Mouse (Mus musculus) limb, embryonic 12.5 days (tissue): ENCODE measurements around the gene Mcl1. TPM values are rescaled to one million over a fixed set of nuclear protein-coding genes. Genes with fewer than 3 reads are reported as not detected.
"Not testable (repeated sequence)": the region's sequence is repeated elsewhere in the genome, so short reads cannot be mapped to it uniquely, and the experiment has no call there.

ENCODE experiments used
- ATAC-seq: fragments of 200-750 bp; cut with Nextera tagmentation; 2 replicates; pipeline ENCODE4 v1.8.0; 2017; ENCODE audit warnings: low read depth, moderate TSS enrichment; ENCODE audit not compliant: insufficient number of reproducible peaks, insufficient read depth, low FRiP score, low TSS enrichment
- H3K27ac ChIP-seq: fragments of 300-500 bp; sonication (generic); 2 replicates; pipeline ENCODE4 v1.5.1; 2016; ENCODE audit warnings: mild to moderate bottlenecking, moderate library complexity
- H3K27me3 ChIP-seq: fragments of 300-500 bp; sonication (generic); 2 replicates; pipeline ENCODE4 v1.6.1; 2016; ENCODE audit warnings: mild to moderate bottlenecking, moderate library complexity
- H3K36me3 ChIP-seq: fragments of 300-500 bp; sonication (generic); 2 replicates; pipeline ENCODE4 v1.6.1; 2016; ENCODE audit warnings: mild to moderate bottlenecking, moderate library complexity
- H3K4me1 ChIP-seq: fragments of 300-500 bp; sonication (generic); replicated peaks from 2 replicates; pipeline ENCODE4 v1.6.1; 2016
- H3K4me2 ChIP-seq: fragments of 300-500 bp; sonication (generic); 2 replicates; pipeline ENCODE4 v1.6.1; 2016; ENCODE audit warnings: mild to moderate bottlenecking, moderate library complexity
- H3K4me3 ChIP-seq: fragments of 300-500 bp; sonication (generic); replicated peaks from 2 replicates; pipeline ENCODE4 v1.5.1; 2016; ENCODE audit warnings: mild to moderate bottlenecking
- H3K9ac ChIP-seq: fragments of 300-500 bp; sonication (generic); replicated peaks from 2 replicates; pipeline ENCODE4 v1.6.1; 2016; ENCODE audit warnings: mild to moderate bottlenecking, moderate library complexity
- H3K9me3 ChIP-seq: fragments of 300-500 bp; sonication (generic); 2 replicates; pipeline ENCODE4 v1.6.1; 2016; ENCODE audit warnings: mild to moderate bottlenecking, moderate library complexity
- WGBS: fragments of 180-500 bp; shearing (Covaris S2); methylation state at CpG from one replicate; pipeline ENCODE4 v1.1.7; 2016; 5-methylcytosine and 5-hydroxymethylcytosine counted together
- polyA plus RNA-seq: library from polyadenylated mRNA; unstranded; fragments of >200 nt; fragmentation: Nextera tagmentation; extraction: Ambion mirVana; gene quantifications from 2 replicates; pipeline ENCODE4 v1.2.1, GENCODE M21; 2016

The Mcl1 gene
- polyA plus RNA-seq, 1 experiment from 2014 or later = 69.9 TPM

DNA sequence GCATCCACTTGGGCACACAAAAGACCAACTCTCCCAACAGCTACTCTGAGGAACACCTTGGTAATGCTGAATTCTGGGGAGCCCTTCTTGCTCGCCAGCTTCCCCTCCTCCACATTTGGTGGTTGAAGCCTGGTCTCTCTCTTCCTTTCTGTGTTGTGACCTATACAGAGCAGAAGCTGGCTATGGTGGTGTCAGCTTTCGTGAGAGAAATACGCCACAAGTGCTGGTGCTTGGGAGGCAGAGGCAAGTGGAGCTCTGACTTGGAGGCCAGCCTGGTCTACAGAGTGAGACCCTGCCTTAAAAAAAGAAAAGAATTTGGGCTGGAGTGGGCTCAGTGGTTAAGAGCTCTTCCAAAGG lies 10.7 kb downstream of the Mcl1 start:
- Histone ChIP-seq H3K9me3 (peaks cover 5% of the 10 kb centered on the region; the same call in 1 of the 2 replicates), H3K9ac (no peak overlapping the region), H3K27me3 (no peaks in the 10 kb centered on the region), H3K36me3 (peaks cover 48% of the 10 kb centered on the region), H3K4me3 (no peak overlapping the region), H3K4me2 (no peak overlapping the region), H3K27ac (no peak overlapping the region), H3K4me1 (peaks cover 41% of the 10 kb centered on the region)
- no peak for ATAC-seq
- 86% methylated on average over 3 of the region's 3 CpGs for WGBS

DNA sequence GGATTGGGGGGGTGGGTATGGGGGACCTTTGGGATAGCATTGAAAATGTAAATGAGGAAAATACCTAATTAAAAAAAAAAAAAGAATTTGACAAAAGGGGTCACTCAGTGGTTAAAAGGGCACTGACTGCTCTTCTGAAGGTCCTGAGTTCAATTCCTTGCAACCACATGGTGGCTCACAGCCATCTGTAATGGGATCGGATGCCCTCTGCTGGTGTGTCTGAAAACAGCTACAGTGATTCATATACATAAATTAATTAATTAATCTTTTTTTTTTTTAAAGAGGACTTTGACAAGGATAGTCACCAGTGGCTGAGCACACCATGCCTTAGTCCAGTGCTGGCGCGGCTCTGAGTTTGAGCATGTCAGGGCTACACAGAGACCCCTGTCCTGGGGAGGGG lies 11.8 kb downstream of the Mcl1 start:
- not testable (repeated sequence) for H3K9ac ChIP-seq, H3K27ac ChIP-seq, ATAC-seq, H3K4me3 ChIP-seq, H3K9me3 ChIP-seq, H3K4me2 ChIP-seq, H3K27me3 ChIP-seq
- peaks cover 36% of the 10 kb centered on the region for H3K36me3 ChIP-seq
- 99% methylated on average over 3 of the region's 3 CpGs for WGBS
- peaks cover 49% of the 10 kb centered on the region for H3K4me1 ChIP-seq

DNA sequence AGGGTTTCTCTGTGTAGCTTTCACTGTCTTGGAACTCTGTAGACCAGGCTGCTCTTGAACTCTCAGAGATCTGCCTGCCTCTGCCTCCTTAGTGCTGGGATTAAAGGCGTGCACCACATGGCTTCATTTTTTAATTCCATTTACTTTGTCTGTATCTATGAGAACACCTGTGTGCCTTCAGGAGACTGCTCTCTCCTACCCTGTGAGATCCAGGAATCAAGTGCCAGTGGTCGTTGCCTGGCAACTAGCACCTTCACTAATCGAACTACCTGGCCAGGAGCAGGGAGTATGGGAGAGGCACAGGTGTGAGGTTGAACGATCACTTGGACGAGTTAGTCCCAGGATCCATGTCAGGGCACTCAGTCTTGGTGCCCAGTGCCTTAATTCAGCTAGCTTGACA lies 12.6 kb downstream of the Mcl1 start:
- H3K9ac ChIP-seq = no peak overlapping the region
- no peak overlapping the region for H3K4me2 ChIP-seq
- H3K27me3 ChIP-seq = no peaks in the 10 kb centered on the region
- WGBS = 85% methylated on average over 5 of the region's 5 CpGs
- peaks cover 55% of the 10 kb centered on the region for H3K4me1 ChIP-seq
- H3K27ac ChIP-seq = no peak overlapping the region
- H3K36me3 ChIP-seq = peaks cover 33% of the 10 kb centered on the region
- peaks cover 5% of the 10 kb centered on the region; the same call in 1 of the 2 replicates for H3K9me3 ChIP-seq
- H3K4me3 ChIP-seq = no peak overlapping the region
- no peak for ATAC-seq

DNA sequence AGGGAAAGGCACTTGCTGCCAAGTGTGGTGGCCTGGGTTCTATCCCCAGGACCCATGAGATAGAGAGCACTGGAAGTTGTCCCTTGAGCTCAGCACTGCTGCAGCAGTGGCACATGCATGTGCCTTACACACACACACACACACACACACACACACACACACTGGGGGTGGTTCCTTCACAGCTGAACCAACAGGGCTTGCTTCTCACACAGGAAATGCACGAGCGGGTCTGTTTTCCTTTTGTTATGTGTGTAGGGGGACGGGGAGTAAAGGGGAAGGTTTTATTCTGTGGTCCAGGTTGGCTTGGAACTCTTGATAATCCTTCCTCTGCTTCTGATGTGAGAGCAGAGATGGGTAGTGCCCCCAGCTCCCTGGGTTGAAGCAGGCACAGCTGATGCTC lies 13.9 kb downstream of the Mcl1 start:
- peaks cover 38% of the 10 kb centered on the region for H3K36me3 ChIP-seq
- H3K9me3 ChIP-seq = peaks cover 5% of the 10 kb centered on the region; the same call in 1 of the 2 replicates
- H3K4me1 ChIP-seq = peaks cover 59% of the 10 kb centered on the region
- peak overlapping the region; percentile 98 for H3K27ac ChIP-seq
- H3K4me2 ChIP-seq = peak overlapping the region; percentile 55
- H3K4me3 ChIP-seq = no peak overlapping the region
- ATAC-seq = no peak
- H3K9ac ChIP-seq = no peak overlapping the region; the same call in 1 of the 2 replicates
- WGBS = 47% methylated on average over 3 of the region's 3 CpGs
- no peaks in the 10 kb centered on the region for H3K27me3 ChIP-seq

DNA sequence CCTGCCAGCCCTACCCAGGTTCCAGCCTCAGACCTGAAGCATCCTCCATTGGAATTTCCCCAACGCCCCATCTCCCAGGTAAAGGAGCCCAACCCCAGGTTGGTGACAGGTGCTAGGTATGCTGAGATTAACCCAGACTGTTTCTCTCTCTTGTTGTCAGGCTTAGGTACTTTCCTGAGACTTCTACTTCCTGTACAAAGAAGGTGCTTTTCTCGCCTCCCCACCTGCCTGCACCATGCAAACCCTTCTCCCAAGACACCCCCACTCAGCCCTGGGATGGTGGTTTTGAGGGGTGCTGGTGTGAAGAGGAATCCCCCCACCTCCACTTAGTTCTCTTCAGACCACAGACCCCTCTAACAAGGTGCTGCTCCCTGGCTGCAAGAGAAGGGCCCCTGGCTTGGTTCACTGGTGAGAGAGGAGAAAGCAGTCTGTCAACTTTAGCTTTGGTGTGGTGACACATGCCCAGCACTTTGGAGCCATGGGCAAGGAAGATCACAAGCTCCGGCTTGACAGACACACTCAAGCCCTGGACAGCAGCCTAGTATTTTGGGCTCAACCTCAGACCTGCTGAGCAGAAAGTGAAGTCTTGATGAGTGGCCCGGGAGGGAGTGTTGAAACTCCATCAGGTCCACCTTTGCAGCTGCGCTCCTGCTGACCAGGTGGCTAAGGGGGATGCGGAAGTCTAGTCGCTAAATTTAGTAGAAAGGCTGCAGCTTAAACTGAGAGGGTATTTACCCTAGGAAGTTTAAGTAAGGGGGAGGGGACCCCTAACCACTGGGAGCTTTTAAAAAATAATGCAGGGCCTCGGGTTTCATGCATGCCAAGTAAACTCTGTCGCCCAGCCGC lies 14.5 kb downstream of the Mcl1 start:
- Histone ChIP-seq H3K27ac (peak overlapping the region; percentile 98), H3K9ac (peak overlapping the region; percentile 58), H3K4me3 (peak overlapping the region; percentile 28; the same call in 1 of the 2 replicates), H3K4me2 (peak overlapping the region; percentile 55), H3K36me3 (peaks cover 39% of the 10 kb centered on the region), H3K4me1 (peaks cover 56% of the 10 kb centered on the region), H3K27me3 (no peaks in the 10 kb centered on the region), H3K9me3 (peaks cover 5% of the 10 kb centered on the region; the same call in 1 of the 2 replicates)
- no peak for ATAC-seq
- 29% methylated on average over 10 of the region's 10 CpGs for WGBS

DNA sequence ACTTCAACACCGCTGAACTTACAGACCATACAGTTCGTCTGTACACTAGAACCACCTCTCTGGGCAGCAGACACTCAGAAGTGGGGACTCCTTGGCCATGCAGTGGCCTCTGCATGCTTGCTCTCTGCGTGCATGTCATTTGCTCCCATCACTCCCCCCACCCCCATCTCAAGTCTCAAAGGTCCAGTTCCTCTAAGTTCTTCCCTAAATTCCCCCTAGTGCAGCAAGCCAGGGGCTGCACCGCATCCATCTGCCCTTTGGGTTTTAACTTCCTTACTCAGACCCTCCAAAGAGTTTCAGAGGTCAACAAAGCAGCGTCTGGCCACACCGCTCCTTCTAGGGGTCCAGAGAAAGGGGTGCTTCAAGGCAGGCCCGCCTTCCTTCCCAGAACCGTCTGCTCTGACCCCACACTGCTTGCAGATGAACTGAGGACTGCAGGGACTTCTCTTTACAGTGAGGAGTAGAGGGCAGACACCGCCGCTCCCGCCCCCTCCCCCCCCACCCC lies 15.2 kb downstream of the Mcl1 start:
- Histone ChIP-seq H3K4me3 (peak overlapping the region; percentile 28), H3K4me2 (peak overlapping the region; percentile 55), H3K9me3 (peaks cover 5% of the 10 kb centered on the region; the same call in 1 of the 2 replicates), H3K9ac (peak overlapping the region; percentile 58), H3K4me1 (peaks cover 53% of the 10 kb centered on the region), H3K27ac (peak overlapping the region; percentile 98), H3K27me3 (no peaks in the 10 kb centered on the region), H3K36me3 (peaks cover 32% of the 10 kb centered on the region)
- peak; percentile 66 for ATAC-seq
- 9% methylated on average over 11 of the region's 11 CpGs for WGBS

DNA sequence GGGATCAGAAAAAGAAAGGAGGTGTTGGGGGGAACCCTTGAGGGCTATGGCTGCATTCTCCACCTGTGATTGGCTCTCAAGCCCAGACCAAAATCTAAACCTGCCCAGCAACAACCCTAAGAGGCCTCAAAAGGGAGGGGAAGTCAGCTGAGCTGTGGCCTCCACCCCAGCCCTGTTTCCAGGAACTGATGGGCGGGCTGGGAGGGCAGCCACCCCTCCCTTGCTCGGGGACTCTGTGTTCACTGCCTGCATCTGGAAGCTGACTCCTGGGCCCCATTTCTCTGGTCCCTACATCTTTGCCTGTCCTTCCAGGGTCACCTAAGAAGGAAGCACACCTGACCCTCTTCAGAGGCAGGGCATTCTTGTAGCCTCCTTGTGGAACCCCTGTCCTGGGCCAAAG lies 15.6 kb downstream of the Mcl1 start:
- Histone ChIP-seq H3K27ac (peak overlapping the region; percentile 98), H3K36me3 (peaks cover 27% of the 10 kb centered on the region), H3K4me2 (peak overlapping the region; percentile 55), H3K9me3 (peaks cover 3% of the 10 kb centered on the region; the same call in 1 of the 2 replicates), H3K4me3 (peak overlapping the region; percentile 28; the same call in 1 of the 2 replicates), H3K27me3 (no peaks in the 10 kb centered on the region), H3K4me1 (peaks cover 52% of the 10 kb centered on the region), H3K9ac (peak overlapping the region; percentile 58; the same call in 1 of the 2 replicates)
- 4% methylated on average over 2 of the region's 2 CpGs for WGBS
- peak; percentile 66 for ATAC-seq

DNA sequence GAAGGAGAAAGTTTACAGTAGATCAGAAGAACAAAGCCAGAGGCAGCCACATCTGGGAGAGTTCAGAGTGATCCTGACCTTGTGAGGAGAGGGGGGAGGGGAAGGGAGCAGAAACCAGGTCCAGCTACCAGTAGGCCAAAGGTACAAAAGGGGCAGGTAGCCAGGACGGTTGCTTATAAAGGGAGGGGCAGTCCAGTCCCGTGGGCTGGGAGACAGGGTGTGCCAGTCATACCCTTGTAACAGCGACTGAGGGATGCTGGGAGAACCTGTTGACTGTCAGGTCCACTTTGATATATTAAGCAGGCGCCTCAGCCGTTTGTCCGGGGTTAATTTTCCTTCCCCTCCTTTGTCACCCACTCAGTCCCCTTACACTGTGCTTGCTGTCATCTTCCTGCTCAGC lies 16.2 kb downstream of the Mcl1 start:
- 4% methylated on average over 6 of the region's 6 CpGs for WGBS
- Histone ChIP-seq H3K4me3 (no peak overlapping the region), H3K9ac (0 out of 2 replicates have a peak overlapping the region, but pooled peaks have one; percentile 2), H3K4me1 (peaks cover 52% of the 10 kb centered on the region), H3K36me3 (peaks cover 22% of the 10 kb centered on the region; the same call in 1 of the 2 replicates), H3K9me3 (no peaks in the 10 kb centered on the region), H3K27ac (peak overlapping the region; percentile 98), H3K27me3 (no peaks in the 10 kb centered on the region), H3K4me2 (peak overlapping the region; percentile 55)
- ATAC-seq = no peak

DNA sequence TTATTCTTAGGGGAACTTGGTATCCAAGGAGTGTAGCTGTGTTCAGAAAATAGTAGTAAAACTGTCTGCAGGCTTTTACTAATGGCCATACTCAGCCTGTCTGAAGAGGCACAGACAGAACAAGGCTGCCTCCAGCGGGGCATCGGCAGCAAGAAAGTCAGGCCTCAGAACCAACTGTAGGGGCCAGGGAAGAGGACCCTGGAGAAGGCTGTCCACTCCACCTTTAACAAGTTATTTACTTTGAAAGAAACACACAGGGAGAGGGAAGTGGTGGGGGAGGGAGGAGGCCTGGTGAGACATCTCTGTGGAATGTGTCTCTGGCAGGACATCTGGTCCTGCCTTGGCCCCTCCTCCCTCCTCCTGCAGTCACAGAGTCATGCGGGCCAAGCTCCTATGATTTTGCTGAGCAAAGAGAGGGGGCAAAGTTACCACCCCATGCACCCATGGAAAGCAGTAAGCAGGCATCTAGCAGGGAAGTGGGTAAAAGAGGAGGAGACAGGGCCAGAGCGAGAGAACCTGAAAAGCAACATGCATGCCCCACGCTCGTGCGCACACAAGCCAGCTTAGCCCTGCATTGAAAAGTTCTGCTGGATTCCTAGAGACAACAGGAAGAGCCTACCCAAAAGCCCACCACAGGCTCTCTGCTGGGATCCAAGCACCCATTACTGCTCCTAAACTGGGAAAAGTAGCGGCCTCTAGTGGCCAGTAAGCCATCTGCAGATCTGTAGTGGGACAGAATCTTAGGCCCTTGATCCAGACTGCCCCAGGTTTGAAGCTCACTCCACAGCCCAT lies 16.9 kb downstream of the Mcl1 start:
- no peak overlapping the region for H3K4me3 ChIP-seq
- H3K4me1 ChIP-seq = peaks cover 52% of the 10 kb centered on the region

DNA sequence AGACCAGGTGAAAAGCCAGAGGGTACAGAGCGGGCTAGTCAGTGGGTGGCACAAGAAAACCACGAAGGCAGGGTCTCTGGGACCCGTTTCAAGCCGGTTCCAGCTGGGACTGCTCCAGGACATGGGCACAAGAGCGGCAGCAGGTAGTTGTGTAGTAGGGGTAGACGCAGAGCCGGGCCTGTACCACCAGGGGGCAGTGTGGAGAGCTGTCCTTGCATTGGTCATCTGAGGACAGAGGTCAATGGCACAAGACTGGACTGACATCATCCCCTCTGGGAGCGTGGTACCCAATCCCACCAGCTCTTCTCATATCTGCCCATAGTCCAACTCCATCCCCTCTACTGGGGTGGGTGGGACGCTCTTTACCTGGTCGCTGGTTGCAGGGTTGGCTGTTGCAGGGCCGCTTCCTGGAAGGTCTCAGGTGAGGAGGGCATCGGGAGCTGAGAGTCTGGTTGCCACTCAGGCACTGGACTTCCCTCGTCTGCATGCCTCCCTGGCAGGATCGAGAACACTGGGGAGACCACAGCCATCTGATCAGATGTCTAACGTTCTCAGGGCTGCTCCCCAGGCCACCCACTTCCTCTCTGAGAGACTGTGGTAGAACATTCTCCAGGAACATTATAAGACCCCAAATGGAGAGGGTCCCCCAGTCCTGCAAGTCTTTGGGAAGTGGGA lies 18.3 kb downstream of the Mcl1 start:
- no peaks in the 10 kb centered on the region for H3K27me3 ChIP-seq
- no peaks in the 10 kb centered on the region for H3K9me3 ChIP-seq
- no peak overlapping the region for H3K4me3 ChIP-seq
- no peak overlapping the region for H3K4me2 ChIP-seq
- peaks cover 60% of the 10 kb centered on the region for H3K4me1 ChIP-seq
- H3K27ac ChIP-seq = no peak overlapping the region
- no peak overlapping the region for H3K9ac ChIP-seq
- H3K36me3 ChIP-seq = peaks cover 14% of the 10 kb centered on the region; the same call in 1 of the 2 replicates
- 59% methylated on average over 15 of the region's 15 CpGs for WGBS
- ATAC-seq = no peak

More for the DNA sequence above, 16.9 kb downstream of the Mcl1 start:
- no peaks in the 10 kb centered on the region for H3K9me3 ChIP-seq
- 14% methylated on average over 8 of the region's 8 CpGs for WGBS
- H3K9ac ChIP-seq = 0 out of 2 replicates have a peak overlapping the region, but pooled peaks have one; percentile 2
- ATAC-seq = peak; percentile 12; the same call in 1 of the 2 replicates
- H3K36me3 ChIP-seq = peaks cover 20% of the 10 kb centered on the region; the same call in 1 of the 2 replicates
- H3K27me3 ChIP-seq = no peaks in the 10 kb centered on the region
- H3K27ac ChIP-seq = peak overlapping the region; percentile 98
- H3K4me2 ChIP-seq = peak overlapping the region; percentile 55
